Mouse (Mus musculus): Measurements from ENCODE around the gene Prkce.
A peak's percentile ranks its signal among the peaks of the same experiment; 100 is the strongest.
"Not testable (repeated sequence)": the region's sequence is repeated elsewhere in the genome, so short reads cannot be mapped to it uniquely, and the experiment has no call there.

Prkce gene

GRCm38 (mm10) chr17:86458302-86458980, 290.9 kb downstream of the Prkce start:
- DNase-seq: no peak

GRCm38 (mm10) chr17:86460645-86461430, 293.3 kb downstream of the Prkce start:
- DNase-seq: no peak

- DNase-seq: no peak
Measured at GRCm38 (mm10) chr17:86463369-86463768, 295.8 kb downstream of the Prkce start.

GRCm38 (mm10) chr17:86464197-86464596, 296.6 kb downstream of the Prkce start:
- DNase-seq: peak in 1 of 2 experiments; percentile 28

GRCm38 (mm10) chr17:86464689-86465363, 297.2 kb downstream of the Prkce start:
- DNase-seq: peak; percentile 93

GRCm38 (mm10) chr17:86465865-86466264, 298.3 kb downstream of the Prkce start:
- DNase-seq: no peak

- DNase-seq: no peak
Measured at GRCm38 (mm10) chr17:86466412-86466811, 298.8 kb downstream of the Prkce start.

GRCm38 (mm10) chr17:86466871-86467270, 299.3 kb downstream of the Prkce start:
- DNase-seq: no peak

- DNase-seq: no peak
Measured at GRCm38 (mm10) chr17:86467291-86467898, 299.8 kb downstream of the Prkce start.

- peak; percentile 43 to 52 for DNase-seq
Measured at GRCm38 (mm10) chr17:86467967-86468366, 300.4 kb downstream of the Prkce start.

GRCm38 (mm10) chr17:86470160-86470559, 302.6 kb downstream of the Prkce start:
- DNase-seq: no peak

GRCm38 (mm10) chr17:86471684-86472083, 304.1 kb downstream of the Prkce start:
- peak; percentile 83 to 85 for DNase-seq

GRCm38 (mm10) chr17:86476674-86477073, 309.1 kb downstream of the Prkce start:
- no peak for DNase-seq

- DNase-seq: not testable (repeated sequence)
Measured at GRCm38 (mm10) chr17:86477401-86477800, 309.8 kb downstream of the Prkce start.

GRCm38 (mm10) chr17:86479406-86479805, 311.8 kb downstream of the Prkce start:
- DNase-seq: no peak

GRCm38 (mm10) chr17:86482675-86483074, 315.1 kb downstream of the Prkce start:
- no peak for DNase-seq

- DNase-seq: peak; percentile 77 to 78
Measured at GRCm38 (mm10) chr17:86484087-86484737, 316.6 kb downstream of the Prkce start.

- DNase-seq: no peak
Measured at GRCm38 (mm10) chr17:86486657-86487056, 319.1 kb downstream of the Prkce start.

GRCm38 (mm10) chr17:86487450-86487849, 319.9 kb downstream of the Prkce start:
- DNase-seq: no peak

GRCm38 (mm10) chr17:86489827-86490226, 322.2 kb downstream of the Prkce start:
- no peak for DNase-seq

- DNase-seq: no peak
Measured at GRCm38 (mm10) chr17:86492376-86492775, 324.8 kb downstream of the Prkce start.

GRCm38 (mm10) chr17:86493891-86494420, 326.4 kb downstream of the Prkce start:
- no peak for DNase-seq
